Mouse (Mus musculus): ENCODE results near the gene Gpc6. TPM values are rescaled to one million over a fixed set of nuclear protein-coding genes. Genes with fewer than 3 reads are reported as not detected.

The Gpc6 gene
- not detected in 2 replicates for polyA plus RNA-seq (2012; ENCODE audit: insufficient read depth, insufficient read length, low replicate concordance, missing spikeins)

DNA sequence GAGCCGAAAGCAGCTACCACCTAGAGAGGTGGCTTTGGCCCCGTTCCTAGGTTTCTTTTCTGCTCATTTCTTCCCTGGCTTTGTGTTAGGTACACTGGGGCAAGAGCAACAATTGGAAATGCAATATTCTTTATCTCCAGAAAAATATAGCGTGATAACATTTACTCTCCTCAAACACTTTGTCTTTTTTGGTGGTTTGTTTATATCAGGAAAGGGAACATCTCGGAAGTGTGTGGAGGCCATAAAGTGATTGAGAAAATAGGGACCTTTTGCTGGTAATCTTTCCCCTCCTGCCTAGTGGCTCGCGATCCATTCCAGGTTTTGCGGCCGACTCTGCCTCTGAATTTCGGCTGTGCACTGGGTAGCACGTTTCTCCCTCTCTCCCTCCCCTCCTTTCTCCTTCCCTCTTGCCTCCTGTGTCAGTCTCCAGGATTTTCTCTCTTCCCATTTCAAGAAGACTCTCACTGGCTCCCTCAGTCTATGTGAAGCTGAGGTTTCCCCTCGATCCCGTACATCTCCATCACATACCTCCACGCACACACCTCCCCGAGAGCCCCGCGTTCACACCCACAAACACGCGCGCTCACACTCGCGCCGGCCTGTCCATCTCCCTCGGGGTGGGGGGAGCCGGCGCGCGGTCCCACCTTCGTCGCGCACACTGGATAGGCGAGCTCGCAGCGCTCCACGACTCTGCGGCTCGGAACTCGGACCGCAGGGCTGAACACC, at the start of gene Gpc6:
Gene Gpc6, plus strand, starts transcription at position 440 of the 726 bp plus-strand sequence.
- Histone ChIP-seq H3K4me1 (ENCODE audit: control insufficient read depth, insufficient read depth, low read length) (peaks cover 5% of the 10 kb centered on the region; the same call in 1 of the 2 replicates), H3K4me3 (ENCODE audit: insufficient read depth, low read depth, low read length) (peak within 1 kb of the TSS; percentile 92), H3K27ac (ENCODE audit: insufficient read depth, low read depth, low read length) (no peak within 1 kb of the TSS)
- no peak for TF ChIP-seq CTCF (IDR thresholded peaks at IDR 0.05; ENCODE audit: insufficient read depth, low read depth, low read length)
- TF ChIP-seq POLR2A (IDR thresholded peaks at IDR 0.05; ENCODE audit: insufficient read depth, low read depth, low read length), result no peak
- WGBS, result 2% methylated on average over 38 of the region's 38 CpGs

DNA sequence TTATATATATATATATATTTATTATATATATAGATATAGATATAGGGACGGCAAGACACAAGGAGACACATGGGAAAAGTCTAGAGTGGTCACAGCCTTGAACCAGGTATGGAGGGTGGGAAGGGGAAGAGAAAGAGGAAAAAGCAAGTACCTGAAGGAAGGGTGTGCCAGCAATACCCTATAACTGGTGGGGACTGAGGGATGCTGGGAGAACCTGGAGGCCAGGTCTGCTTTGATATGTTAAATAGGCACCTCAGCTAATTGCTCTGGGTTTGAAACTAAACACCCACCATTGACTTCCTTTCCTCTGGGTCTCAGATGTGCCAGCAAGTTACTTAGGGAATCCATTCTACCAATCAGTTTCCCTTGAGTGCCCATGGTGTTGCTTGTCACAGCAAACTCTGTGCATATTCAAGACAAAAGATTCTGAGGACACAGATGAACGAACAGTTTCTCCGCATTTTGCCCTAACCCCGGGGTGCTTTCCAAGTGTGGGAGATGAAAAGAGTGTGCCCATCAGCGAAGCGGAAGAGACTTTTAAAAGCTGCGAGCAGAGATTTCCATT, 42.6 kb upstream of the Gpc6 start:
- H3K4me3 ChIP-seq (ENCODE audit: insufficient read depth, low read depth, low read length), result no peak overlapping the region
- no peaks in the 10 kb centered on the region for H3K4me1 ChIP-seq (ENCODE audit: control insufficient read depth, insufficient read depth, low read length)
- TF ChIP-seq CTCF (IDR thresholded peaks at IDR 0.05; ENCODE audit: insufficient read depth, low read depth, low read length), result no peak
- no peak overlapping the region for H3K27ac ChIP-seq (ENCODE audit: insufficient read depth, low read depth, low read length)
- WGBS, result 22% methylated on average over 7 of the region's 7 CpGs

DNA sequence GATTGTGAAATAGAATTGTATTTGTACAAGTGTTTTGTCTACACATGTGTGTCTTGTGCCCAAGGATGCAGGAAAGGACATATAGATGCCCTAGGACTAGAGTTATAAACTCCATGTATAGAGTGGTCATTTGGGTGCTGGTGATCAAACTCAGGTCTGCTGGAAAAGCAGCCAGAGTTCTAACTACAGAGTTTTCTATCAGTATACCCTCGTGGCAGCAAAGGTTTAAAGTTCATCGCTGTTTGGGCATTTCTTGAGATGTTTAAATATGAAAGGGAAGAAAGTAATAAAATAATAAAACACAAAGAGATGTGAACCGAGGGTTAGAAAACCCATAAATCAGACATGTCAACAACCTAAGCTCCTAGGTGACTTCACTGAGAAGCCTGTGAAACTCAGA, 30.8 kb upstream of the Gpc6 start:
- Histone ChIP-seq H3K4me1 (ENCODE audit: control insufficient read depth, insufficient read depth, low read length) (no peaks in the 10 kb centered on the region), H3K27ac (ENCODE audit: insufficient read depth, low read depth, low read length) (no peak overlapping the region), H3K4me3 (ENCODE audit: insufficient read depth, low read depth, low read length) (no peak overlapping the region)
- TF ChIP-seq POLR2A (IDR thresholded peaks at IDR 0.05; ENCODE audit: insufficient read depth, low read depth, low read length) (no peak), CTCF (IDR thresholded peaks at IDR 0.05; ENCODE audit: insufficient read depth, low read depth, low read length) (no peak)
- 80% methylated on average over 3 of the region's 3 CpGs for WGBS

DNA sequence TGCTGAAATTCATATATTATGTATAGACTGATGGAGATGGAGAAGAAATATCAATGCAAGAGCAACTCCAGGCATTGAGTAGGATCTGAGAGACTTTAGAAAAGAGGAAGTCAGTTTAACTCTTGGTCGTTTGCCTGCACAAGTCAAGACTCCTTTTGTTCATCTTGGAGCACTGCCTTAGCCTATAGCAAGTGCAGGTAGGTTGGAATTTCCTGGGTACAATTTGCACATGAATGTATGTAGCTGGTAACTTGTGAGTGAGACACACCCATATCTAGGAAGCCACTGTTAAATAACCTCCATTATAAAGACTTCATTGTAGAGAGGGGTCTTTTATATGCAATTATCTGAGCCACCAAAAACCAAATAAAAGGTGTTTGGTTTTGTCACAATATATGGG, 27.1 kb upstream of the Gpc6 start:
- no peak overlapping the region for H3K4me3 ChIP-seq (ENCODE audit: insufficient read depth, low read depth, low read length)
- no peaks in the 10 kb centered on the region for H3K4me1 ChIP-seq (ENCODE audit: control insufficient read depth, insufficient read depth, low read length)
- 50% methylated on average over 1 of the region's 1 CpGs for WGBS
- TF ChIP-seq POLR2A (IDR thresholded peaks at IDR 0.05; ENCODE audit: insufficient read depth, low read depth, low read length) (no peak), CTCF (IDR thresholded peaks at IDR 0.05; ENCODE audit: insufficient read depth, low read depth, low read length) (no peak)
- H3K27ac ChIP-seq (ENCODE audit: insufficient read depth, low read depth, low read length), result no peak overlapping the region

DNA sequence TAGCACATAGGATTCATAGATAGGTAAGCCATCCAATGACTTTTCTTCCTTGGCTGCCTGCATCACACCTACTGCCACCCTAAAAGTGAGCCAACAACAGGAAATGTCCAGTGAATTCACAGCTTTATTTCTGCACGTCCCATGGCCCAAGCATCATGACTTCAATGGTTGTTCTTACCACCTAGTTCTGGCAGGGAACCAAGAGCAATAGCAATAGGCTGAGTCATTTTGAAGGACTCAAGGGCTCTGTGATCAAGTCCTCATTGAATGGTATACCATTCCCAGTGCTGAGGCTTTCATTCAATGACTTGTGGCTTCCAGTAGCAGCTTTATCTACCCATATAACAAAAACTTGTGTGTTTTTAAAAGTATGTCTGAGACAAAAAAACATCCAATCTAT, 13.3 kb upstream of the Gpc6 start:
- Histone ChIP-seq H3K4me1 (ENCODE audit: control insufficient read depth, insufficient read depth, low read length) (no peaks in the 10 kb centered on the region), H3K27ac (ENCODE audit: insufficient read depth, low read depth, low read length) (no peak overlapping the region), H3K4me3 (ENCODE audit: insufficient read depth, low read depth, low read length) (no peak overlapping the region)
- TF ChIP-seq CTCF (IDR thresholded peaks at IDR 0.05; ENCODE audit: insufficient read depth, low read depth, low read length), result no peak
- no peak for TF ChIP-seq POLR2A (IDR thresholded peaks at IDR 0.05; ENCODE audit: insufficient read depth, low read depth, low read length)
- WGBS, result 88% methylated on average over 1 of the region's 1 CpGs

DNA sequence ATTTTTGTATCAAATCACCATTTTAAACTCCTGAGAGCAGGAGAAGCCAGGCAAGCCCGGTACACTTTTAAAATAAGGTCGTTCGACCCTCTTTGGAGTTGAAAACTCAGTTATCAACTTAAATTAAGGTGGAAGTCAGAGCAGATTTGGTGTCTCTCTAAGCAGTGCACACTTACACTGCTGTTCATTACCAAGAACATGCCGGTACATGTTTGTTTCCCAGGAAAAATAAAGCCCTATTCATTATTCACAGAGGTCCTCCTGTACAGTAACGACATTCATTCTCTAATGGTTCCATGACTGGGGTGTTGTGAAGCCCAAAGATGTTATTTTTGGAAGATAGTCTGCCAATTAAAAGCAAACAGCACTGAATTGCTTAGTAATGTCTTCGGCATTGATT, 8.2 kb upstream of the Gpc6 start:
- no peak for TF ChIP-seq POLR2A (IDR thresholded peaks at IDR 0.05; ENCODE audit: insufficient read depth, low read depth, low read length)
- TF ChIP-seq CTCF (IDR thresholded peaks at IDR 0.05; ENCODE audit: insufficient read depth, low read depth, low read length), result no peak
- Histone ChIP-seq H3K27ac (ENCODE audit: insufficient read depth, low read depth, low read length) (no peak overlapping the region), H3K4me3 (ENCODE audit: insufficient read depth, low read depth, low read length) (no peak overlapping the region), H3K4me1 (ENCODE audit: control insufficient read depth, insufficient read depth, low read length) (no peaks in the 10 kb centered on the region)
- 33% methylated on average over 6 of the region's 6 CpGs for WGBS

DNA sequence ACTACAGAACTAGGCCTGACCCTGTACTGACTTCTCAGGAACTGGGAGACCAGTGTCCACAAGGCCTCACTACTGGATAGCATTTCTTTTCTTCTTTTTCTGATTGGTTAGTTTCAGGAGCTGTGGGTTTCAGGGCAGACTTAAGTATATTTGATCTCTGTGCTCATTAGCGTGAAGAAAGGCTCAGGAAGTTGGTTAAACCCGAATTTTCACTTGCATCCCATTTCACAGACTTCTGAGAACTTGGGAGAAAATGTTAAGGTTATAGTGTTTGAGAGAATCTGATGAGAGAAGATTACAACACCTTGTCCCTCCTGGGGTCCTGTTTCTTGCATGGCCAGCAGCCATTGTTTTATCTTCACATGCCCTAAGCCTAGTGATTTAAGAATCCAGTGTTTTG, 849 bp upstream of the Gpc6 start:
- H3K4me1 ChIP-seq (ENCODE audit: control insufficient read depth, insufficient read depth, low read length), result peaks cover 5% of the 10 kb centered on the region; the same call in 1 of the 2 replicates
- H3K4me3 ChIP-seq (ENCODE audit: insufficient read depth, low read depth, low read length), result no peak overlapping the region
- no peak overlapping the region for H3K27ac ChIP-seq (ENCODE audit: insufficient read depth, low read depth, low read length)
- WGBS, result 87% methylated on average over 2 of the region's 2 CpGs
- TF ChIP-seq POLR2A (IDR thresholded peaks at IDR 0.05; ENCODE audit: insufficient read depth, low read depth, low read length) (no peak), CTCF (IDR thresholded peaks at IDR 0.05; ENCODE audit: insufficient read depth, low read depth, low read length) (no peak)

DNA sequence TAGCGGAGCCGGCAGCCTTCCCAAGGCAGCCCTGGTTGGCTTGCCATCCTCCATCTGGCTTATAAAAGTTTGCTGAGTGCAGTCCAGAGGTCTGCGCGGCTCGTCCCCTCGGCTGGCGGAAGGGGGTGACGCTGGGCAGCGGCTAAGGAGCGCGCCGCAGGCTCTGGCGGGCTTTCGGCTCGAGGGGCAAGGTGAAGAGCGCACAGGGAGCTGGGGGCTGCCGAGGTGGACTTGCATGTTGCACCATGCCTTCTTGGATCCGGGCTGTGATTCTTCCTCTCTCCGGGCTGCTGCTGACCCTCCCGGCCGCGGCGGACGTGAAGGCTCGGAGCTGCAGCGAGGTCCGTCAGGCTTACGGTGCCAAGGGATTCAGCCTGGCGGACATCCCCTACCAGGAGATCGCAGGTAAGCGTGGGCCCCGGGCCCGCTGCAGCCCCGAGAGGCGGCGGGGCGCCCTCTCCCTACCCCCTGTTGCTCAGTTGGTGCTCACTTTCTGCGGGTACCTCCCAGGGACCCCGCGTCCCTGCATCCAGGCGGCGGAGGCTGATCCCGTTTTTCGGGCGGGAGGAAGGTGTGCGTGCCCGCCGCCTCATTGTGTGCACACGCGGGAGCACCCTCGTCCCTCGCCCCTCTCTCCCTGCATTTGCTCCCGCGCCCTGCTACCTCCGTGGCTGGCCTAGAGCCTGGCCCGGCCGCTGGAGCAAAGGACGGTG, 732 bp downstream of the Gpc6 start:
- WGBS, result under 1% methylated on average over 58 of the region's 58 CpGs
- Histone ChIP-seq H3K4me1 (ENCODE audit: control insufficient read depth, insufficient read depth, low read length) (peaks cover 5% of the 10 kb centered on the region; the same call in 1 of the 2 replicates), H3K27ac (ENCODE audit: insufficient read depth, low read depth, low read length) (no peak overlapping the region), H3K4me3 (ENCODE audit: insufficient read depth, low read depth, low read length) (peak overlapping the region; percentile 92)
- no peak for TF ChIP-seq CTCF (IDR thresholded peaks at IDR 0.05; ENCODE audit: insufficient read depth, low read depth, low read length)
- TF ChIP-seq POLR2A (IDR thresholded peaks at IDR 0.05; ENCODE audit: insufficient read depth, low read depth, low read length), result no peak

All from olfactory bulb, adult 2 months (tissue).